Mouse (Mus musculus) cerebellum, postnatal 4 days (tissue): ENCODE results near the gene Msh6.
"Not testable (repeated sequence)": the region's sequence is repeated elsewhere in the genome, so short reads cannot be mapped to it uniquely, and the experiment has no call there.

Experiments
- DNase-seq, 2 experiments: peaks; one replicate each; pipeline ENCODE4 v3.0.0; 2022; ENCODE audit warnings: low spot score in 2 of 2, mixed read lengths in 1 of 2

Gene Msh6

DNA sequence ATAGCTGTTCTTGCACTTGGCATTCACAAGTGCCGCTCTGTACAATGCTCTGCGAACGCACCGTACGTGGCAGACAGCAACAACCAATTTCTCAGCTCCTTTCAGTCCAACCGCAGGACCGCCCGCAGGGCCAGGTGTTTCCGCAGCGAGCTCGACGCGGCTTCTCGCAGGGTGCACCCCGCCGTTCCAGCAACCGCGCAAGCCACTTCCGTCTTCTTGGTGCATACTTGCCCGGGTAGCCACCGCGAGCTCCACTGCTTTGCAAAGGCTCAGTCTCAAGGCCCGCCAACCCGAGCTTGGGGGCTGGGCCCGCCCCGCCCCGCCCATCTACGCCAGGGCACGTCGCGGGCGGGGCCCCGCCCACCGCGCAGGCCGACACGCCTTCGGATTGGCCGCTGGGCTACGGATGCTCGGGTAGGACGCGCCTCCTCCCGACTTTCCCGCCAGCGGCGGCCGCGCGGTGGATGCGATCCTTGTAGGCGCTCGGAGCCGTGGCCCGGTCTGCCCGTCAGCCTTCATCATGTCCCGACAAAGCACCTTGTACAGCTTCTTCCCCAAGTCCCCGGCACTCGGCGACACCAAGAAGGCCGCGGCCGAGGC, at the start of gene Msh6:
Gene Msh6 (plus strand): TSS at position 434 of the 600 bp plus-strand sequence.
- DNase-seq = peak; percentile 68 to 89

DNA sequence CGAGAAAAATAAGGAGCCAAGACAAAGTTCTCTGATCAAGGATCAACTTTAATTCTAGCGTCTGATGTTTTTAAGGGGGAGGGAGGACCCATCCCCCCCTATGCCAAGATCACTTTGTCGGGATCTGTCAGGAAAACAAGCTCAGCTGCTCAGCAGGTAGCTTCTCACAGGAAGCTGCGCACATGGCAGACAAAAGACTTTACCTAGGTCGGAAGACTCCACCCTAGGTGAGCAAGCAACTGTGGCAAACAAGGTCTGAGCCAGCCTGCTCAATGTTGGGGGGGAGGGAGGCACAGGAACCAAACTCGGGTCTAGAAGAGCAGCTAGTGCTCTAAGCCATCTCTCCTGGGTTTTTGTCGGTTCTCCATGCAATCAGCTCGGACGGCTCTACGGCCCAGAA, 40.5 kb upstream of the Msh6 start:
- no peak for DNase-seq

DNA sequence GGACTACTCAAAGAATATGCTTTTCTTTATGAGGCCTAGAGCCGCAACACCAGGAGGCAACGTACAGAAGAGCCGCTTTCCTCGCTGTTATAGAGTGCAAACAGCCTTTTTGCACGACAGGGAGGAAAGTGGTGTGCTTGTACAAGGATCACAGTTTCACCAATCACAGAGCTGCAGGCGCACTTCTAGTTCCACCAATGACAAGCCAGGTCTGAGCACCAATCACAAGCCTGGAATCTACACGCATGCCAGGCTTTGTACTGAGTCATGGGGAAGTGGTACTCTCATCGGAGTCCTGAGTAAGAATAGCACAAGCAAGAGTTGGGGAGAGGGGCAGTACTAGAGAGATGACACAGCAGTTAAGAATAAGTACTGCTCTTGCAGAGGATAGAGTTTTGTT, 40.1 kb upstream of the Msh6 start:
- DNase-seq = no peak

DNA sequence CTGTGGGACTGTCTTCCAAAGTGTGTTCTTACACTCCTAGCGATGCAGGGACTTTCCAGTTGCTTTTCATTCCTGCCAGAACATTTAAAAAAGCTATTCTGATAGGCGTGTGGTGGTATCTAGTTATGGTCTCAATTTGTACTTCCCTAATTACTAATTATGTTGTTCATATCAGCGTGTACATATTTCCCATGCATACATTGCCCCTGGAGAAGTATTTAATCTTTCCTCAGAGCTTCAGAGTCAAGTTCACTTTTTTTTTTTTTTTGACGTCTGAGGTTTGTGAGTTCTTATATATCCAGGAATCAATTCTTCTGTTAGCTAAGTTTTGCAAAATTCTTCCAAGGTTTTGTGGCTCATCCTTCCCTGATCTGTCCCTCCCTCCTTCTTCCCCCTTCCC, 38.7 kb upstream of the Msh6 start:
- DNase-seq = no peak

DNA sequence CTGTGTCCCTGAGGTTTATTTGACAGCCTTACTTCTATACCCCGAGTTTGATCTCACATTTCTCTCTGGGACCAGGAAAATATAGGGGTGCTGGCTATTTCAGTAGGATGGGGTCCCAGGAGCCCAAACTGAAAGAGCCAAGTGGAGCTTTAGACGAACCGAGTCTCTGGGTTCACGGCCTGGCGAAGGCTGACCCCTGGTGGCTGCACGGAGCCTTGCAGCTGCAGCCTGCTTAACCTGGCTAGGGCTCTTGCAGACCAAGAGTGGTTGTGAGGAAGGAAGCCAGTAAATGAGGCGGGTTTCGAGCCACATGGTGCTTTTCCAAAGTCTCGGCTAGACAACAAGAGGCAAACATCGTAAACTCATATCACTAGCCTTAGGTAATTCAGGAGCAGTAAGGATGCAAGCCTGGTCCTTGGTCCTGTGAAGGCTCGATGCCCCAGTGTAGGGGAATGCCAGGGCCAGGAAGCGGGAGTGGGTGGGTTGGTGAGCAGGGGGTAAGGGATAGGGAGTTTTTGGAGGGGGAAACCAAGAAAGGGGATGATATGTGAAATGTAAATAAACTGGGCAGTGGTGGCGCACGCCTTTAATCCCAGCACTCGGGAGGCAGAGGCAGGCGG, 25.8 kb upstream of the Msh6 start:
- peak; percentile 86 to 88 for DNase-seq

DNA sequence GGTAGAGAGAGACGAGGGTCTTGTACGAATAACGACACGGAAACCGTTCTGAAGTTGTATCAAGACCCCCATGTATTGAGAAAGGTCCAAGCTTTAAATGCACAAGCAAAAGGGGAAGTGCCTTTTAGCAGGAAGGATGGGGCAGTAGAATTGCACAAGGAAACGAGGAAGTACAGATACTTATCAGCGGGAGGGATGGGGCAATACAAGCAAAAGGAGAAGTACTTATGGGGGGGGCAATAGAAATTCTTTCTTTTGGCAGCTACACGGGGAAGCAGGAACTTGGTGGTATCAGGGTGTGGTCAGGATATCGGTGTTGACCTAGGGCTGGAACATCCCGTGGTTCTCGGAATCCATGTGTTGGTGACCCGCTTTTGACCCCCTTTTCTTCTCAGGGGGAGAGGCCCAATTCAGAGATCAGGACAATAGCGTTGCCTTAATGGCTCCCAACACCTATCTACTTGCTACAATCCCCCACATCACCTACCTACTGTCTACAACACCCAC, 20.2 kb upstream of the Msh6 start:
- DNase-seq = not testable (repeated sequence)

DNA sequence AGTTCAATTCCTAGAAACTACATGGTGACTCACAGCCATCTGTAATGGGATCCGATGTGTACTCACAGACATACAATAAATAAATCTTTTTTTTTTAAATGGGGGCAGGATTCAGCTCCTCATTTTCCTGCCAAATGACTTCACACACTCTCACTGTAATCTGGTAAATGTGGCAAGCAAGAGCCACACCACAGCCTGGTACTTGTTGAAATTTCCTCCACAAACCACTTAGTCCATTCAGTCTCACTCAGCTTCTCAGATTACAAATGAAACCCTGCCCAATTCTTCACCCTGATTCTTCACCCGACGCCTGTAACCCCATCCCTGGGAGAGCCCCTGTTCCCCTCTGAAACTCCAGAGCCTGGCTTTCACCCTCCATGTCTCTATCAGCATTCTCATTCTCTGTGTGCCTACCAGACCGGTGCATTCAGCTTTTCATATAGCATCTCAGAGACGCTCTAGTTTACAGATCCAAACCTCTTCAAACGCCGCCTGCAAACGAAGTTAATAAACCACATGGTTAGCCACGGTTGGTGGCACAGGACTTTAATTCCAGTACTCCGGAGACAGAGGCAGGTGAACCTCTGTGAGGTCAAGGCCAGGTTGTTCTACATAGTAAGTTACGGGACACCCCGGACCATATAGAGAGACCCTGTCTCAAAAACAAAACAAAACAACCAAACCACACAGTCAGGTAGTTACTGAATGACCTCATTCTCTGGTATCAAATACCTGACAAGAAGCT, 17.6 kb upstream of the Msh6 start:
- DNase-seq = no peak

DNA sequence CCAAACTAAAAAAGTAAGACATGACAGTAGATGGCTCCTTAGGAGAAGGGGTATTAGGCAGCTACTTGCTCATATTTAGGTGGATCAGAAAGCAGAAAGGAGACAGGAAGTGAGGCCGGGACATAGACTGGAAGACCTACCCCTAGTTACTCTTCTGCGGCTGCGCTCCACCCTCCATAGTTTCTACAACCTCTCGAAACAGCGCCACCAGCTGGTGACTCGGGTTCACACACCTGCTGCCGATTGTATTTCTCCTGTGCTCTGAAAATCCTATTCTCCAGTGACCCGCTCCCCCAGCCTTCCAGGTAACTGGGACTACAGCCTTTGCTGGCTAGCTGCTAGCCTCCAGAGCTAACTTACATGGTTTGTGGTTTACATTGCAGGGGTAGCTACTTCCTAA, 16.6 kb upstream of the Msh6 start:
- DNase-seq = peak in 1 of 2 experiments; percentile 16

DNA sequence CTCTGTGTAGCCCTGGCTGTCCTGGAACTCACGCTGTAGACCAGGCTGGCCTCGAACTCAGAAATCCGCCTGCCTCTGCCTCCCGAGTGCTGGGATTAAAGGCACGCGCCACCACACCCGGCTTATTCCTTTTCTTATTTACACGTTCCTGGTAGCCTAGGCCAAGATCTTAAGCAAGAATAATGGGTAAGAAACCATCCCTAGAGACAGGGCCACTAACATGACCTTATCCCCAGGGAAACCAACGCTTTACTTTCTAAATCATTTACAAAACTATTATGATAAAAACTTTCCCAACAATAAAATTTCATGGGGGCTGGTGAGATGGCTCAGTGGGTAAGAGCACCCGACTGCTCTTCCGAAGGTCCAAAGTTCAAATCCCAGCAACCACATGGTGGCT, 15.5 kb upstream of the Msh6 start:
- not testable (repeated sequence) for DNase-seq

DNA sequence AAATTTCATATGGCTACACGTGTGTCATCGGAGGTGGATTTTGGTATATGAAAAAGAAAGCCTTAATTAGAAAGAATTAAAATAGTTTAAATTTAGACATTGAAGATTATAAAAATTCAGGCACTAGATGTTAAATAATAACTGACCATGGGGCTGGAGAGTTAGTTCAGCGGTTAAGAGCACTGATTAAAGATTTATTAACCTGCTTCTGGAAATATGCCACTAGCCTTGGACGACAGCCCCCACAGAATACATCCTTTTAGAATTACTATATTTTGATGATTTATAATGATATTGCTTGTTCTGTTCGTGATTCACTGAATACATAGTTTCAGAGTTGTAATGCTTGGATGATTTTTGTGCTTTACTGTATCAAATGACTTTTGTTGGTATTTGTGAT, 14.9 kb upstream of the Msh6 start:
- not testable (repeated sequence) for DNase-seq

DNA sequence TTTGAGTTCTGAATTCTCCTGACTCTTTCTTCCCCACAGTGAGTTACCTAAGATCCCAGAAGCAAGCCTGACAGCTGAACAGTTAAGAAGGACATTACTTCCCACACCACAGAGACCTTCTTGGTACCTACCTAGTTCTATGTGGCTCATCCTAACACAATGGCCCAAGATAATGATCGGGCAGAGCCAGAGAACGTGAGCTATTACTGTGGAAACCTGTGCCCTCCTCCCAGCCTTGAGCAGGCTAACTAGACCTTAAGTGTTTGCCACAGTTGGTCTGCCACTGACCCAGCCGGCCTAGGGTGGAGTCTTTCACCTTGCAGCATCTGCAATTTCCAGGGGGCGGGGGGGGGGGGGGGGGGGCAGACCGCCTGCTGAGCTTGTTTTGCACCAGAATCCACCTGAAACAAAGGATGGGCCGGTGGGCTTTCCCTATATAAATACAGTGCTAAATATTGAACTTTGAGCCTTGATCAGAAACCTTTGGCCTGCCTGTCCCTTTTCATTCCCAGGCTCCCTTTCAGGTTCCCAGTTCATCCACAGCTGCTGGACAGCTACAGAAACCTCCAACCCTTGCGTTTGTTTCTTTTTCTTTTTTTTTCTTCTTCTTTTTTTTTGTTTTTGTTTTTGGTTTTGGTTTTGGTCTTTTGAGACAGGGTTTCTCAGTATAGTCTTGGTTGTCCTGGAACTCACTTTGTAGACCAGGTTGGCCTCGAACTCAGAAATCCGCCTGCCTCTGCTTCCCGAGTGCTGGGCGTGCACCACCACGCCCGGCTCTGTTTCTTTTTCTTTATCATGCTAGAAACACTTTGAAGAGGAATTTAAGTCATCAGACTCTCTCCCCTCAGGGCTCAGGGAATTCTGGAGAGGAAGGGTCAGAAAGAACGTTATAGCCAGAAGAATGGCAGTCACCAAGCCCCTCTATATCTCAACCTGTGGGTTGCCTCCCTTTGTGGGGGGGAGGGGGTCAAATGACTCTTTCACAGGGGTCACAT, 11.5 kb upstream of the Msh6 start:
- no peak for DNase-seq

DNA sequence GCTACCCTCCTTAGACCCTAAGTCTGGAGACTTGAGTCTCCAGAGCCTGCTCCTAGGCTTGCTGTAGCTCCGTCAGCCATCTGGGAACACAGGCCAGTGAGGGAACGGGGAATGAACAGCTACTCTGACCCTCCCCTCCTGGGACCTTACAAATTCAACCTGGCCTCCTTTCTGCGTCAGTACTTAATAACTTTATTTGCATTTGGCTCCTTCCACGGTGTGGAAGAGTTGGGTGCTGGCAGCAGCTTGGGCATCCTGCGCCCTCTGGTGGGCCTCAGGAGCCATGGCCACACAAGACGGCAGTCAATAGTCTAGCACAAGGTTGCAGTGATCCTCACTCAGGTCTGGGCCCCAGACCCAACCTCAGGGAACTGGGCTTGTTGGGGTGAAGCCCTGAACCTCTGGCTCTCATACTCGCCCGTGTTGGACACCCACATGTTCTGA, 6.4 kb upstream of the Msh6 start:
- not testable (repeated sequence) for DNase-seq

DNA sequence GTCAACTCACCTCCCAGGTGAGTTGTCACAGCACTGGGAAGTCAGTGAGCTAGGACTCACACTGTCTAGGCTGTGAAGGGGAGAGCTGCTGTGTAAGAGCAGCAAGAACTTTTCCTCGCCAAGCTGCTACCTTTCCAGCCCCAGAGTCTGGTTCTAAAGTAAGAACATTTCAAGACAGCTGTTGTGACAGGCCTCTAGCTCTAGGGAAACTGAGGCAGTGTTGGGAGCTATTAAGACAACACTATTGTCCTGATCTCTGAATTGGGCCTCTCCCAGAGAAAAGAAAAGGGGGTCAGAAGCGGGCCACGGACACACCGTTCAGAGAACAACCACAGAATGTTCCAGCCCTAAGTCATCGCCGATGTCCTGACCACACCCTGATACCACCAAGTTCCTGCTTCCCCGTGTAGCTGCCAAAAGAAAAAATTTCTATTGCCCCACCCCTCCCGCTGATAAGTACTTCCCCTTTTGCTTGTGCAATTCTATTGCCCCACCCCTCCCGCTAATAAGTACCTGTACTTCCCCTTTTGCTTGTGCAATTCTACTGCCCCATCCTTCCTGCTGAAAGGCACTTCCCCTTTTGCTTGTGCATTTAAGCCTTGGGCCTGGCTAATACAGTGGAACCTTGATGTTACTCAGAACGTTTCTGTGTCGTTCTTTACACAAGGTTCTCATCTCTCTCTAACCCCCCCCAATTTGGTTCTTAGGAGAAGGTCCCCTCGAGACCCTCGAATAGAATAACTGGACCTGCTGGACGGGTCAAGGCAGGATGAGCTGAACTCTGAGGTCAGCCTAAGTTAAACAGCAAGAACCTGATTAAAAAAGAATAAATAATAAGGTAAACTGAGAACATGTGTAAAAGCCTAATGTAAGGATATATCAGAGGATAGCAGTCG, 2.9 kb upstream of the Msh6 start:
- DNase-seq = not testable (repeated sequence)

DNA sequence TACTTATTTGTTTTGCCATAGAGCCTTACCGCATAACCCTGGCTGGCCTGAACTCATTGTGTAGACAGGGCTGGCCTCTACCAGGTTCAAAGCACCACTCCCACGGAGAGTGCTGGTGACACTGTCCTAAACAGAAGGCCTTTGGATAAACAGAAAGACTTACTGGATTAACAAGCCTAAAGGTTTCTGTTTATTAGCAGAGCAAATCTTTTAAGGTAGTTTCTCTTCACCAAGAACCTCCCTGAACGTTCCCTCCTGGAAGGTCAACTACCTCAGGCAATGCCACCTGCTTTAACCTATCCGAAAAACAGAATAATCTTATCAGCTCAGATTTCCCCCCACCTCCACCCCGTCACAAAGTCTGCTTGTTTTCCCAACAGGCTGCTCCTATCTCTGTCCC, 2.0 kb upstream of the Msh6 start:
- DNase-seq = no peak

DNA sequence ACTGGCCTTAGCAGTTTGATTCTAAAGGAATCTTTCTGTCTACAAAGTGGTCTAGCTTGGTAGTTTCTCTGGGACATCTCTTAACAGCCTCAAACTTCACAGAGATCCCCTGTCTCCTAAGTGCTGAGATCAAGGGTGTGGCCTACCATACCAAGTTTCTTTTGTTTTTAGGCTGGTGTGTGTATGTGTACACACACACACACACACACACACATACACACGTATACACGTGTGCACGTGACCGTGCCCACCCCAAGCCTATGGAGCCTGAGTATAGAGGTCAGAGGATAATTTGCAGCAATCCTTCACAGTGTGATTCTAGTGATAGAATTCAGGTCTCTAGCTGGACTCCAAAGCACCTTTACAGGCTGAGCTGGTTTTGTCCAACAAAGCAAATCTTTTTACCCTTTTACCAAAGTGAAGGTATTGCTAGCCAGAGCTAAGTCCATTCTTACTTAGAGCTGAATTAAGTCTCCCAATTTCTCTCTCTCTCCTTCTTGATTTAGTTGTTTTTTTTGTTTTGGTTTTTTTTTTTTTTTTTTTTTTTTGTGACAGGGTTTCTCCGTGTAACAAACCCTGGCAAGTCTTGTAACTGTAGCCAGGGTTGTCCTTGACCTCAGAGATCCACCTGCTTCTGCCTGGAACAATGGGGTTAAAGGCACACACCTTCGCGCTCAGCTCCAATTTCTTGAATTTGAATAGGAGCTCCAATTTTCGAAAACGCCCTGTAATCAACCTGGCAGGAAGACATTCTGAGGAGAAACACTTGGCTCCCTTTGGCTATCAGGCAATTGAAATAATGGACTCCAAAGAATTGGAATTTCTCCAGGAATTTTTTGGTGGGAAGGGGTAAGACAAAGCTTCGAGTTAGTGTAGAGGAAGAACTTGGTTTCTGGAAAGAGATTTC, 1.3 kb upstream of the Msh6 start:
- DNase-seq = no peak

DNA sequence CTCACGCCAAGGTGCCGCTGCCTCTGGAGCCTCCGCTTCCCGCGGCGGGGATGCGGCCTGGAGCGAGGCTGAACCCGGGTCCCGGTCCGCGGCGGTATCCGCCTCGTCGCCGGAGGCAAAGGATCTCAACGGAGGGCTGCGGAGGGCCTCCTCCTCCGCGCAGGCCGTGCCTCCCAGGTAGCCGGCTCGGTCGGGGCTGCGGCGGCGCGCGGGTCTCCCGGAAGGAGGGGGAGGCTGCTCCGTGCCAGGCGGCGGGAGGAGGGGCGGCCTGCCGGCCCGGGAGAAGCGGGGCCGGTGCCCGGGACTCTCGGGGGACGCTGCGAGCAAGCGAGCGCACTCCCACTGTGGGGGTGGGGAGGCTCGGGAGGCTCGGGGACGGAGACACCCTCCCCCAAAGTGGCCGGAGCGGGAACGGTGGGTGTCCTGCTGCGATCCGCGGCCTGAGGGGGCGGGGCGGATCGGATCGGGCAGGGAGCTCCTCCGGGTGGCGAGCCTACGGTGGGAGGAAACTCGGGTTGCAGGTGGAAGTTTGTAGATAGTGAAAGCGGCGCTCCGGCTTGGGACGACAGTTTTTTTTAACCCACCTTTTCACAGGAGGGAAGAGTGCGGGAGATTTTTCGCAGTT, 479 bp downstream of the Msh6 start:
- DNase-seq = peak in 1 of 2 experiments; percentile 53

DNA sequence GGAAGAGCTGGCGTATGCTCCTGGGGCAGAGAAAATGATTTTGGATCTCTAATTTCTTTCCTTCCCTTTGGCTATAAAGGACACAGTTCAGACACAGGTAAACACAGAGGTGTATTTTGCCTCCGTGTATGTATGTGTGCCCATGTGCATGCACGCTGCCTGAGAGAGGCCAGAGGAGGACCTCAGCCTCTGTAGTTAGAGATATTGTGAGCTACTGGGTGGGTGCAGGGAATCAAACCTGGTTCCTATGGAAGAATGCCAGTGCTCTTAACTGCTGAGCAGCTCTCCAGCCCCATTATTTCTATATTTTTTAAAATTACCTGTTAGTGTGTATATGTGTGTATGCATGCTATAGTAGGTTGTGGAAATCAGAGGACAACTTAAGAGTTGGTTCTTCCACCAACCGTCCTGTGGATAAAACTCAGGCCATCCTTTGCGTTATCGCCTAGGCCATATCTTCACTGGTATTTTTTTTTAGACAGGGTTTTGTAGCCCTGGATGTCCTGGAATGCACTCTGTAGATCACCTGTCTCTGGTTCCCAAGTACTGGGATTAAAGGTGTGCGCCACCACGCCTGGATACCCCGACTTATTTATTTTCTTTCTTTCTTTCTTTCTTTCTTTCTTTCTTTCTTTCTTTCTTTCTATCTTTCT, 1.4 kb downstream of the Msh6 start:
- DNase-seq = no peak

DNA sequence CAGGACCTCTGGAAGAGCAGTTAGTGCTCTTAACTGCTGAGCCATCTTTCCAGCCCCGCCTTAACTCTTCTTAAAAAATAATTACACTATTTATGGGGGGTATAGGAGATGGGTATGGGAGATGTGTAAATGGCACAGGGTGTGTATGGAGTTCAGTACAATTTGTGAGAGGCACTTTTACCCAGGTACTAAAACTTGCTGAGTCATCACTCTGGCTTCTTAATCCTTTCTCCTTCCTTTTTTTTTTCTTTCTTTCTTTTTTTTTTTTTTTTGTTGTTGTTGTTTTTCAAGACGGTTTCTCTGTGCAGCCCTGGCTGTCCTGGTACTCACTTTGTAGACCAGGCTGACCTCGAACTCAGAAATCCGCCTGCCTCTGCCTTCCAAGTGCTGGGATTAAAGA, 2.1 kb downstream of the Msh6 start:
- not testable (repeated sequence) for DNase-seq
